Mouse (Mus musculus): Measurements from ENCODE around the gene Pex14. TPM values are rescaled to one million over a fixed set of nuclear protein-coding genes. Genes with fewer than 3 reads are reported as not detected.
A peak's percentile ranks its signal among the peaks of the same experiment; 100 is the strongest.

The Pex14 gene
- polyA plus RNA-seq, 1 experiment from 2014 or later: 50.6 TPM

DNA sequence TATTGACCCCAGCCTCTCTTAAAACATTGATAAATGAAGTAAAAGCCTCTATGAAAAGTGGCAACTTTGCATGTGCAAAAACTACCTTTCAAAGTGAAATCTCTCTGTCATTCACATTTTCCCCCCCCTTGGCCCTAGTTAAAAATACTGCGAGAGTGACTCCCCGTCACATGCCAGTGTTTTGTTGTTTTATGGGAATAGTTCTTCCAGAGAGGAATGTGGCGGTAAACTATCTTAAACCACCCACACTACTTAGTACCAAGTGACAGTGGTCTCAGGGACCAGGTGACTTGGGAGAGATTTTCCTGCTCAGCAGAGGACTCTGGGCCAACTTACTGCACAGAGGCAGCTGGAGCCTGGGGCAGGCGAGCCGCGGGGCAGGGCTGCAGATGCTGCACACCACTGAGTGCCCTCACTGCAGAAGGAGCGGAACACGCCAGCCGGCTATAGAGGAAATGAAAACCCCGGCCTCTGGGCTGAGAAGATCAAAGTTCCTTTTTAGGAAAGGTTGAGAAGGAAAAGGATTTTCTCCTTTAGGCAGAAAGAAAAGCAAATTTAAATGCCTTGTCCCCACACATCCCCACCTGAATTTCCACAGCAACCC lies 50.9 kb downstream of the Pex14 start:
- Histone ChIP-seq H3K9me3 (no peaks in the 10 kb centered on the region), H3K4me2 (replicated peaks) (peak overlapping the region; percentile 33; the same call in 1 of the 2 replicates), H3K4me1 (replicated peaks) (peaks cover 36% of the 10 kb centered on the region), H3K27ac (peak overlapping the region; percentile 57), H3K4me3 (replicated peaks) (no peak overlapping the region), H3K36me3 (no peaks in the 10 kb centered on the region), H3K27me3 (peaks cover 44% of the 10 kb centered on the region), H3K9ac (replicated peaks) (no peak overlapping the region)
- ATAC-seq: peak; percentile 69
- WGBS: 23% methylated on average over 10 of the region's 10 CpGs

DNA sequence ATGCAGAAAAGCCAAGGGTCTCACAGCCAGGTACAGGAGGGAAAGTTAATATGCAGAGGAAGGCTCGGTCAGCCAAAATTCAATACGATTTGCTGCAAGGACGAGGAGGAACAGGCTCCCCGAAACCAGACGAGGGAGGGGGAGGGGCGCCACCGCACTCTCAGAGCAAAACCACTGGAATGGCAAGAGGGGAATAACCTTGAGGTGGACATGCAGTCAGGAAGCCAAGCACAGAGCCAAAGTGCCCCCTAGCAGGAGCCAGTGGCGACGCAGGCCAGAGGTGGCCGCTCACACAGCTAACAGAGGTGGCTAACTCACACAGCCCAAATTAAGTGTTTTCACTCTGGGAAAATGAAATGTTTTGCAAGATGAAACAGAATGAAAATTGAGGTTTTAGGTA lies 52.3 kb downstream of the Pex14 start:
- H3K9me3 ChIP-seq: no peaks in the 10 kb centered on the region
- H3K9ac ChIP-seq (replicated peaks): no peak overlapping the region
- H3K27ac ChIP-seq: no peak overlapping the region
- H3K4me3 ChIP-seq (replicated peaks): no peak overlapping the region
- 5% methylated on average over 10 of the region's 10 CpGs for WGBS
- peaks cover 36% of the 10 kb centered on the region for H3K4me1 ChIP-seq (replicated peaks)
- 0 out of 2 replicates have a peak, but pooled peaks have one; percentile 57 for ATAC-seq
- H3K27me3 ChIP-seq: peaks cover 44% of the 10 kb centered on the region
- no peaks in the 10 kb centered on the region for H3K36me3 ChIP-seq
- H3K4me2 ChIP-seq (replicated peaks): peak overlapping the region; percentile 29

DNA sequence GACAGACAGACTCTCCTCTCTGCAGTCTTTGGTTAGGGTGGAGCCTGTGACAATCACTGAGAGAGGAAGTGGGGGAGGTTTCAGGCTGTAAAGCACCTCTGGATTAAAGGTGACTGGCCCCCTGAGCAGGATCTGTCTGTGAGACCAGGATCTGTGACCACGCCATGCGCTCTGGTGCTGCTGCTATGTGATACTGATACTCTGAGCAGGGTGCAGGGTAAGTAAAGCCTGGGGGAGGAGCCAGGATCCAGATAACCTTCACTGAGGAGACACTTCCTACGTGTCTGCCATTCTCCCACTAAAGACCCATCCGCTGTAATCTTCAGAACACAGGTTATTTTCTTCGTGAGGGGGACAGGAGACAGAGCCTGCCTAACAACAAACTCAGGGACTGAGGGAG lies 53.8 kb downstream of the Pex14 start:
- WGBS: 57% methylated on average over 5 of the region's 5 CpGs
- ATAC-seq: no peak
- no peak overlapping the region for H3K9ac ChIP-seq (replicated peaks)
- H3K4me1 ChIP-seq (replicated peaks): peaks cover 42% of the 10 kb centered on the region
- no peak overlapping the region for H3K27ac ChIP-seq
- H3K9me3 ChIP-seq: no peaks in the 10 kb centered on the region
- H3K36me3 ChIP-seq: no peaks in the 10 kb centered on the region
- no peak overlapping the region for H3K4me2 ChIP-seq (replicated peaks)
- no peak overlapping the region for H3K4me3 ChIP-seq (replicated peaks)
- H3K27me3 ChIP-seq: peaks cover 36% of the 10 kb centered on the region

DNA sequence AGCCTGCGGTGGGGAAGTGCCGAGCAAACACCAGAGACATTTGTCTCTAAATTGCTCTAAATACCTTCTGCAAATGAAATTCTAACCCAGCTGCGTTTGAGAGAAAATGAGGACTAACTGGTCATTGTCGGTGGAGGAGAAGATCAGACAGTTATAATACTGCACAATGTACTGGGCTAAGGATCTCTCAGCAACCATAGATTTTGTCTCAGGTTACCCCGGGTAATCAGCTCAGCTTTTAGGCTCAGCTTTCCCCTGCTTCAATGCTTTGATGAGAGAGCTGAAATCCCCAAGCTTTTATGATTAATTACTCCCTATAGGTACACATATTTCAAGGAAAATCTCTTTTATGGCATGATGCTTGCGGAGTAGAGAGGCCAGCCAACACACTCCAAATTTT lies 59.4 kb downstream of the Pex14 start:
- Histone ChIP-seq H3K4me2 (replicated peaks) (no peak overlapping the region), H3K36me3 (no peaks in the 10 kb centered on the region), H3K9me3 (no peaks in the 10 kb centered on the region), H3K27ac (peak overlapping the region; percentile 35), H3K27me3 (0 out of 2 replicates have a peak, but pooled peaks cover 6% of the 10 kb centered on the region), H3K9ac (replicated peaks) (peak overlapping the region; percentile 48; the same call in 1 of the 2 replicates), H3K4me1 (replicated peaks) (peaks cover 41% of the 10 kb centered on the region), H3K4me3 (replicated peaks) (no peak overlapping the region)
- no peak for ATAC-seq
- 33% methylated on average over 6 of the region's 6 CpGs for WGBS

DNA sequence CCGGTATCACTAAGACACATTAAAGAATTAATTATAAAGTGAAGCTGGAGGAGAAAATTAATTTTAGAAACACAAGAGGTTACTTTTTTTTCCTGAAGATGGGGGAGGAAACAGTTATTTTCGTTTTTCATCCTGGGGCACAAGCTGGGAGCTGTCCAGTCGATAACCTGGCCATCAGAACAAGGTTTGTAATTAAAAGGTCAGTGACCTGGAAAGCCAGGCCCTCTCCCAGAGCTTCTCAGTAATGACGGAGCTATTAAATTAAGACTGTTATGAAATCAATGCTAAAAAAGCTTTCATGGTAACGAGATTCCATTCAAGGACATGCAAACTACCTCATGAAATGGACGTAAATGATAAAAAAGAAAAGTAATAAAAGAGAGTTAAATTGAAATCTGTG lies 62.0 kb downstream of the Pex14 start:
- 0 out of 2 replicates have a peak, but pooled peaks cover 5% of the 10 kb centered on the region for H3K27me3 ChIP-seq
- H3K9ac ChIP-seq (replicated peaks): no peak overlapping the region
- no peak for ATAC-seq
- peaks cover 41% of the 10 kb centered on the region for H3K4me1 ChIP-seq (replicated peaks)
- H3K27ac ChIP-seq: no peak overlapping the region
- WGBS: 55% methylated on average over 6 of the region's 6 CpGs
- H3K4me2 ChIP-seq (replicated peaks): no peak overlapping the region
- H3K4me3 ChIP-seq (replicated peaks): no peak overlapping the region
- no peaks in the 10 kb centered on the region for H3K9me3 ChIP-seq
- H3K36me3 ChIP-seq: no peaks in the 10 kb centered on the region

DNA sequence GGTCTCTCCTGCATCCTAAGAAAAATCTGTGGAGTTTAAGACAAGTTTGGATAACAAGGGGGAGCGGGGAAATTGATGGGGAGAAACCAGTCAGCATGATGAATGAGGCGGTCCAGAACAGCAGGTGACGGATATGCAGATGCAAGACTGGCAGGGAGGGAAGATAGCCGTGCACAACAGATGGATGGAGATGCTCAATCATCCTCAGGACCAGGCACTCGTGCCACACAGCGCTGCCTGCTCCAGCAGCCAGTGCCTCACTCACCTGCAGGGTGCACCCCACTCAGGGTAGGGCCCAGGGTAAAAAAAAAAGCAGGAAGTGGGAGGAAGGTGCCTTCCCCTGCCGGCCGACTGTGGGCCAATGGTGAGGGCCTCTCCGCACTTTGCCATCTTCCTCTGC lies 63.1 kb downstream of the Pex14 start:
- ATAC-seq: peak; percentile 59; the same call in 1 of the 2 replicates
- Histone ChIP-seq H3K4me3 (replicated peaks) (no peak overlapping the region), H3K27ac (peak overlapping the region; percentile 21; the same call in 1 of the 2 replicates), H3K27me3 (0 out of 2 replicates have a peak, but pooled peaks cover 5% of the 10 kb centered on the region), H3K4me1 (replicated peaks) (peaks cover 41% of the 10 kb centered on the region), H3K9ac (replicated peaks) (0 out of 2 replicates have a peak overlapping the region, but pooled peaks have one; percentile 10), H3K4me2 (replicated peaks) (no peak overlapping the region), H3K36me3 (no peaks in the 10 kb centered on the region), H3K9me3 (no peaks in the 10 kb centered on the region)
- WGBS: 42% methylated on average over 9 of the region's 9 CpGs

DNA sequence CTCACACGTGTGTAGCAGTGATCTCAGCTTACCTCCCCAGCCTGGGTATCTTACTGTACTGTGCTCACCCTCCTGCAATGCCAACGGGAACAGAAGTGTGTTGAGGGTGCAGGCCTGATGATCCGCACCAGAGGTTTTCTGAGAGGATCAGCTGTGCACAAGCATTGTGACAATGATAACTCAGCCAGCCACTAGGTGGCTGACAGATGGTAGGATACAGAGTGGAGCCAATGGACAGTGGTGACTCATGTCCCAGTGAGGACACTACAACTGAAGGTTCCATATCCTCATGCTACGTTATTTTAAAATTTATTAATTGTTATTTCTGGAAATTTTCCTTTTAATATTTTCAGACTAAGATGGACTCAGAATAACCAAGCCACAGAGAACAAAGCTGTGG lies 68.2 kb downstream of the Pex14 start:
- Histone ChIP-seq H3K27ac (no peak overlapping the region), H3K4me3 (replicated peaks) (no peak overlapping the region), H3K4me1 (replicated peaks) (peaks cover 24% of the 10 kb centered on the region), H3K9me3 (no peaks in the 10 kb centered on the region), H3K9ac (replicated peaks) (no peak overlapping the region), H3K4me2 (replicated peaks) (no peak overlapping the region), H3K27me3 (0 out of 2 replicates have a peak, but pooled peaks cover 6% of the 10 kb centered on the region), H3K36me3 (no peaks in the 10 kb centered on the region)
- 75% methylated on average over 4 of the region's 4 CpGs for WGBS
- ATAC-seq: no peak; the same call in 1 of the 2 replicates

DNA sequence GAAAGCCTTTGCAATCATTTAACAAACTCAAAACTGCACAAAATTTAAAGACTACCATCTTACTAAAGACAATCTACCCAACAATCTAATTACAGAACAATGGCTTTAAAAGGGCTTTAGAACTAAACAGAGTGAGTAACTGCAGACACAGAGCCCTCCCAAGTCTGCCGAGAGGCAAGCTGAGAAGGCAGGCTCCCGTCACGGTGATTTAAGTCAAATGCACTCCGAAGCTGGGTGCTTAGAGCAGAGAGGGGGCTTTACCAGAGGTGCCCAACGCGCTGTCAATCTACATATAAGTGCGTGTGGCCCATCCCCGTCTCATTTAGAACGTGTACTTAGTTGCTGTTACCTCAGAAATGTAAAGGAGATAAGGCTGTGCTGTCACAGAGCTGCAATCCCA lies 72.1 kb downstream of the Pex14 start:
- 0 out of 2 replicates have a peak, but pooled peaks cover 3% of the 10 kb centered on the region for H3K27me3 ChIP-seq
- no peak overlapping the region for H3K4me3 ChIP-seq (replicated peaks)
- WGBS: 24% methylated on average over 9 of the region's 9 CpGs
- H3K27ac ChIP-seq: no peak overlapping the region
- no peak for ATAC-seq
- no peaks in the 10 kb centered on the region for H3K36me3 ChIP-seq
- H3K4me2 ChIP-seq (replicated peaks): no peak overlapping the region
- H3K9ac ChIP-seq (replicated peaks): no peak overlapping the region; the same call in 1 of the 2 replicates
- no peaks in the 10 kb centered on the region for H3K9me3 ChIP-seq
- peaks cover 35% of the 10 kb centered on the region for H3K4me1 ChIP-seq (replicated peaks)

DNA sequence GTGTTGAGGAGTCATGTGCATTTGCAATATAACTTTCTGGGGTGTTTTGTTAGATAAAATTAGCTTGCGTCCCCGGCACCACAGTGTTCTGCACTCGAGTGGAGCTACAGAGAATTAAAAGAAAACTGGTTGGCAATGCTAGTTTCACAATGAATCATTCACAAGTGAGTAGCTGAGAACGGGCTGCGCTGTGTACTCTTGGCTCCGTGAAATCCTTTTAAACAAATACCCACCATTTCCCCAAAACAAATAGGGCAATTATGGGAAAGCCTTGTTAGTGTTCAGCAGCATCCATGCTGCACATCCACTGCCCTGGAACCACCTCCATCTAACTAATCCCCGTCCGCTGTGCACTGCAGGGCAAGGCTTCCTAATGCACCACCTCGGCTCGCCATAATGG lies 74.4 kb downstream of the Pex14 start:
- Histone ChIP-seq H3K4me3 (replicated peaks) (no peak overlapping the region), H3K36me3 (no peaks in the 10 kb centered on the region), H3K4me1 (replicated peaks) (peaks cover 40% of the 10 kb centered on the region), H3K9me3 (no peaks in the 10 kb centered on the region), H3K27me3 (0 out of 2 replicates have a peak, but pooled peaks cover 3% of the 10 kb centered on the region), H3K4me2 (replicated peaks) (no peak overlapping the region), H3K27ac (no peak overlapping the region), H3K9ac (replicated peaks) (no peak overlapping the region)
- ATAC-seq: no peak
- 51% methylated on average over 10 of the region's 10 CpGs for WGBS

DNA sequence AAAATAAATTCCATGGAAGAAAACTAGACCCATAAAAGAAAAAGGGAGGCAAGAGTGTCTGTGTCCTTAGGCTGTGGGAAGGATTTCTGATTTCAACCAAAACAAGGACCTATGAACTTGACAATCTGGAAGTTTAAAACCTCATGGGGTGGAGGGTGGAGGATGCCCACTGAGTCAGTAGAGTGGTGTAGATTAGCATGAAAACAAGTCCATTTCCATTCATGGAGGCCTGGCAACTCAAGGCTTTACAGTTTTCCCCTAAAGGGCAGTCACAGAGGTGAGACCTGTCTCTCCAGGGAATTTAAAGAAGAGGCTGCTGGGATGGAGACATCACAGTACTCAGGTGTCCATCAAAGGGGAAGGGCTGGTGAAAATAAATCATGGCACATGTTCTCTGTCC lies 78.7 kb downstream of the Pex14 start:
- no peak overlapping the region for H3K27ac ChIP-seq
- H3K4me3 ChIP-seq (replicated peaks): no peak overlapping the region
- no peak for ATAC-seq
- H3K27me3 ChIP-seq: no peaks in the 10 kb centered on the region
- H3K4me1 ChIP-seq (replicated peaks): peaks cover 28% of the 10 kb centered on the region
- no peak overlapping the region for H3K4me2 ChIP-seq (replicated peaks)
- no peaks in the 10 kb centered on the region for H3K9me3 ChIP-seq
- H3K36me3 ChIP-seq: no peaks in the 10 kb centered on the region
- H3K9ac ChIP-seq (replicated peaks): no peak overlapping the region

DNA sequence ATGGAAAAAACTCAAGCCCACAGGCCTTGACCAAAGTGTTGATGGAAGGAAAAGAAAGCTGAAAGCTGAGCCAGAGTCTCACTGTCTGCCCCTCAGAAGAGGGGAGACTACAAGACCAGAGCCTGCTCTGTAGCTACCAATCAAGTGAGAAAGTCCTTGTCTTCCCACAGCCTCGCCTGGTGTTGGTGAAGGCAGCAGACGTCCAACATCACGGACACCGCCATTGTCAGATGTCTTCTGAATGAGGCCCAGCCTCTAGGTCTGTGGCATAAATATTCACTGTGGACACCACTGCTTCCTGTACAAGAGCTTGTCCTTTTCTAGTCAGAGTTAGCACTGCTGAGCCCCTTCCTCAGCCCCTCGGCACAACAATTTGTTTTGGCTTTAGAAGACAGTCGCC lies 80.2 kb downstream of the Pex14 start:
- 86% methylated on average over 6 of the region's 6 CpGs for WGBS
- Histone ChIP-seq H3K27ac (no peak overlapping the region; the same call in 1 of the 2 replicates), H3K4me2 (replicated peaks) (no peak overlapping the region), H3K4me1 (replicated peaks) (peaks cover 15% of the 10 kb centered on the region), H3K9ac (replicated peaks) (no peak overlapping the region), H3K9me3 (no peaks in the 10 kb centered on the region), H3K4me3 (replicated peaks) (no peak overlapping the region), H3K27me3 (no peaks in the 10 kb centered on the region), H3K36me3 (no peaks in the 10 kb centered on the region)
- no peak for ATAC-seq

DNA sequence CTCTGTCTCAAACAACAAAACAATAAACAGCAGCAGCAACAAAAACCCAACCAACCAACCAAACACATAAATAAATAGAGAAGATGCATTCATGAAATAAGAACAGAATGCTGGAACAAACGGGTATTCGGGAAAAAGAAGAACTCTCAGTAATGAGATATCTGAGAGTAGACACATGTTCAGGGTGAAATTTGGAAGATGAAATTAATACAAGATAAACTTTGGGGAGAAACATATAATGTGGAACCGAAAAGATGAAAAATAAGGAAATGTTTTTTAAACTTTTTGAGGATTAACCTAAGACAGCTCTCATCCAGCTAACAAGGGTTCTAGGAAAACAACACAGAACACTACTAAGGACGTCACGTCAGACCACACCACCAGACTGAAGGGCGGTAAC lies 92.9 kb downstream of the Pex14 start:
- WGBS: 96% methylated on average over 6 of the region's 6 CpGs
- no peak overlapping the region for H3K27ac ChIP-seq
- no peak overlapping the region for H3K4me2 ChIP-seq (replicated peaks)
- no peaks in the 10 kb centered on the region for H3K9me3 ChIP-seq
- no peak for ATAC-seq
- no peaks in the 10 kb centered on the region for H3K4me1 ChIP-seq (replicated peaks)
- H3K9ac ChIP-seq (replicated peaks): no peak overlapping the region
- no peaks in the 10 kb centered on the region for H3K27me3 ChIP-seq
- H3K4me3 ChIP-seq (replicated peaks): no peak overlapping the region
- H3K36me3 ChIP-seq: no peaks in the 10 kb centered on the region

DNA sequence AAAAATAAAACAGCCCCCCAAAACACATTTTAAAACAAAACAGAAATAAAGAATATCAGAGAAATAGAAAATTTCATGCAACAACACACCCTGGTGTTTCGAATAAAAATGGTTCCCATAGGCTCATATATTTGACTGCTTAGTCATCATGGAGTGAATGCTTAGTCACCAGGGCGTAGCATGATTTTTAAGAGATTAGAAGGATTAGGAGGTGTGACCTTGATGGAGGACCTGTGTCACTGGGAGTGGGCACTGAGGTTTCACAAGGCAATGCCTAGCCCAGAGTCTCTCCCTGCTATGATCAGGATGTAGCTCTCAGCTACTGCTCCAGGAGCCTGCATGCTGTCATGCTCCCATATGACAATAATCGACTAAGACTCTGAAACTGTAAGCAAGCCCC lies 93.6 kb downstream of the Pex14 start:
- H3K4me3 ChIP-seq (replicated peaks): no peak overlapping the region
- no peak overlapping the region for H3K27ac ChIP-seq
- no peak overlapping the region for H3K4me2 ChIP-seq (replicated peaks)
- H3K9me3 ChIP-seq: no peaks in the 10 kb centered on the region
- 94% methylated on average over 3 of the region's 3 CpGs for WGBS
- no peaks in the 10 kb centered on the region for H3K4me1 ChIP-seq (replicated peaks)
- no peak for ATAC-seq
- H3K36me3 ChIP-seq: no peaks in the 10 kb centered on the region
- no peak overlapping the region for H3K9ac ChIP-seq (replicated peaks)
- H3K27me3 ChIP-seq: no peaks in the 10 kb centered on the region

Measured in midbrain, embryonic 13.5 days (tissue).